Comparison of ENCODE assay signal across 7 mouse cellular contexts in the genomic region with DNA sequence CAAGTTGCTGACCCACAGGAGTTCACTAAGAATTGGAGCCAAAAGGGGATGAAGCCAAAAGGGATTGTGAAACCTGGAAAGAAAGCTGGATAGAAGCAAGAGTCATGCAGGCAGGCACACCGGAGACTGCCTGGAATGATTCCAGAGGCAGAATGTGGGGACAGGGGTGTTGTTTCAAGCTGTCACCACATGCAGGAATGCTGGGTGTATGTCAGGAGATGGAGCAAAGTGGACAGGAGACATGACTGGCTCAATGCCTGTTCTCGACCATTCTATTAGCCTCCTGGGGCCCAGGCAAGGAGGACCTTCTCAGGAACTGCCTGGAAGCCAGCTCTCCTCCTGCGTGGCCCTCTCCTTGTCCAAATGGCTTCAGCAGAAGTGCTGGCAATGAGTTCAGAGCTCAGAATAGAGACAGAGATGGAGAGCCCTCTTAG. TPM values are rescaled to one million over a fixed set of nuclear protein-coding genes. Genes with fewer than 3 reads are reported as not detected.
DNase-seq lines count a peak whose midpoint lies in the region.

No protein-coding gene starts in this region.

- peak; percentile 69 for DNase-seq in 3134 (ENCODE audit: extremely low read depth, insufficient read length, low spot score)
- DNase-seq in adipocyte (ENCODE audit: low spot score): peak; percentile 92
- peak; percentile 66 for DNase-seq in gastrocnemius, postnatal 14 days
- DNase-seq in kidney, postnatal 10 days: peak; percentile 27
- no peak for DNase-seq in spleen, adult 12 weeks (ENCODE audit: low spot score)
- DNase-seq in spleen, postnatal 4 days (ENCODE audit: low spot score in 2 of 2): no peak
- DNase-seq in right cerebral cortex, postnatal 25 days: no peak

- intact Hi-C loops in gastrocnemius, postnatal 14 days (cut with DNase I; ENCODE audit: low total_unique reads): no loop called here

RNA-seq across cellular contexts. Expression of a gene that starts 33.2 kb away (rescaled TPM):
- total RNA-seq in gastrocnemius, postnatal 14 days (2021): 10 to 100 TPM; 14.2 to 23.0 TPM

Comparison
In these comparisons a context has a peak if more than half of its experiments do, and no peak if none do; other contexts are left out.
1. DNase-seq: peak in 3134 (single experiment), adipocyte (single experiment), gastrocnemius, postnatal 14 days (single experiment) and kidney, postnatal 10 days (single experiment); none in spleen, adult 12 weeks (single experiment), spleen, postnatal 4 days (0 of 2) and right cerebral cortex, postnatal 25 days (single experiment).